Mouse (Mus musculus) hindlimb bud, embryonic 11.5 days (tissue): ENCODE results near the gene B4galt5.

Experiments
- DNase-seq: peaks from one replicate; pipeline ENCODE4 v3.0.0-alpha.2; 2012; ENCODE audit warnings: low read depth, low spot score; ENCODE audit errors: extremely low spot score

B4galt5 gene

GRCm38 (mm10) chr2:167305382-167306272, 43.4 kb downstream of the B4galt5 start:
- no peak for DNase-seq

DNA sequence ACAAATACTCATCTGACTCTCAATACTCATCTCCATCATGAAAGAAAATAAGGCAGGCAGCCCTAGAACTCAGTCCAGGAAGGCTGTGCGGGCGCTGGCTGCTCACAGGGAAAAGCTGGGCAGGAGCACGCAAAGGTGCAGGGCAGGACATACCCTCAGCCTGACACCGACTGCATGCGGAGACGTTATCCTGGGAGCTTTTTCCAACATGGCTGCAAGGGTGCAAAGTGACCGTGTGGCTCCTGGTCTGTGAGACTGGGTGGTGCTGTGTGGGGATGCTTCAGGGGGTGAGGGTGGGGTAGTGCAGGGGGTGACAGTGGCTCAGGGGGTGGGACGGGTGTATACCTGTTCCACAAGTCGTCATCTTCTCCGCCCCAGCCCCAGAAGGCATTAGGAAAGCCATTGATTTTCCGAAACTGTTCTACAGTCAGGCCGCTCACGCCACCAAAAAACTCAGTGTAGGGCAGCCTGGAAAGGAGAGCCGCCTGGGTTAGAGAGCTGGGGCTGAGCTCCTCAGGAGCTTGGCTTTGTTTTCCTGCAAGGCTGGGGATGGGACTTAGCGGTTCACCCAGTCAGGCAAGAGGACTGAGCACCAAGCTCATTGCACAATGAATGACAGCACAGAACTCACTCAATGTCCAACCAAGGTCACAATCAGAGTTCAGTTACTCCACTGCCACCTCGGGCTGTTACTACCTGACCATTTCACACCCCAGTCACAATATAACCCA, 44.2 kb downstream of the B4galt5 start:
- no peak for DNase-seq

DNA sequence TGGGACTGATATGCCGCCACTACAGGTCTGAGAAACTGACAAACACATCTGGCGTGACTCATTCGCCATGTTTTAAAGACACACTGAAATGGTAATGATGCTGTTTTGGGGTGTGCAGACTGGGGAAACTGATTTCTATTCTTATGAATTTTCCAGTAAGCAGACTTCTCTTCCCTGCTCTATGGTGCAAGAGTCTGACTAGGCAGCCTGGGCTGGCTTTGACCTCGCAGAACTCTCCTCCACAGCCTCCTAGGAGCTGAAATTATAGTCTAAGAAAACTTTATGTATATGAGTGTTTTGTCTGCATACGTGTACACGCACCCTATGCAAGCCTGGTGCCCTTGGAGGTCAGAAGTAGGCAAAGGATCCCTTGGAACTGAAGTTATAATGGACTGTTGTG, 45.2 kb downstream of the B4galt5 start:
- no peak for DNase-seq

- no peak for DNase-seq
These were observed 45.8 kb downstream of the B4galt5 start for GRCm38 (mm10) chr2:167303196-167303595.

GRCm38 (mm10) chr2:167302641-167303040, 46.3 kb downstream of the B4galt5 start:
- DNase-seq: no peak

DNA sequence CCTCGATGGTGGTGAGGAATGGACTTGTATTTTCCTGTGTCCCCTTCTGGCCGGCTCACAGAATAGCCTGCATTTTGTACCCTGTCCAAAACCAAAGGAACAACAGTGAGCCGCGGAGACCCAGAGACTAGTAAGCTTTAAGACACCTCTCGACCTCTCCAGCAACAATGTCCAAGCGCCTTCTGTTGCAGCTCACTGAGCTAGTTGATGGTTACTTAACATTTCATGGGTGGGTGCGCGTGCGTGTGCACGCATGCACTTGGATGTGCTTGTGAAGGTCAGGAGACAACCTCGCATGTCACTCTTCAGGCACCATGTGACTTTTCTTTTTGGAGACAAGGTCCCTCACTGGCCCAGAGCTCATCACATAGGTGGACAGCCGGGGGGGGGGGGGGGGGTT, 47.0 kb downstream of the B4galt5 start:
- DNase-seq: no peak

DNA sequence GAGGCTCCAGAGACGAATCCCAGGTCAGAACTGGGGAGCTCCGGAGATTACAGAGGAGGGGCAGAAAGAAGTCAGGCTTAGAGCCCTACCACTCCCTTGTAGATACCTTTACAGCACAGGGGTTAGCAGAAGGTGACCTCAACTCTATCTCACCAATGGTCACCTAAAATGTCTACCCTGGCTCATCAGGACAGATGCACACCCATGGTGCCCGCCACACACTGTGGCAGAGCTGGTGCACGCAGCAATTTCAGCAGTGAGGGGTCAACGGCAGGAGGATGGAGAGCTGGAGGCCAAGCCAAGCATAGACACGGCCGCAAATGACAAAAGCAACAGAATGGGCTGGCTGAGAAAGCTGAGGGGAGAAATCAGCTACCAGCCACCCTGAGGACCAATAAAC, 47.4 kb downstream of the B4galt5 start:
- DNase-seq: no peak

DNA sequence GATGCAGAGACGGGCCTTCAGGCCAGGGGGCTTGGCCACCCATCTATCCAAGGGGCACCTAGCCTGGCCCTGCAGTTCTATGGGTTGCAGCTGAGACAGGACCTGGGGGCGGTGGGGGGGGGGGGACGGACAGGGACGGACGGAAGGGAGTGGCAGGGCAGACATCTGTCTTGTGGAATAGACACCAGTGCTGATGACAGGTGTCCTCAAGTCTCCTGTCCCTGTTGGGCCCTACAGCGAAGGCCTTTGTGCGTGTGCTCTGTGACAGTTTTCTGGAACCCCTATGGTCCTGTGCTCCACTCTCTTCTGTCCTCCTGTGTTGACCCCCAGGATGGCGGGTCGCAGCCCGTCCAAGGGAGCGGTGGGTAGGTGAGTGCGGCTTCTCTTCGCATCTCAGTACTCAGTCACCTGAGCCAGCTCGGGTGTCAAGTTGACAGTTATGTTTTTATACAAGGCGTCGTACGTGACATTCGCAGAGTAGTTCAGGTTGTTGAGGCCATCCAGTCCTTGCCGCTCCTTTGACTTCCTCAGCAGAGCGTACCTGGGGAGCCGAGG, 48.0 kb downstream of the B4galt5 start:
- no peak for DNase-seq

DNA sequence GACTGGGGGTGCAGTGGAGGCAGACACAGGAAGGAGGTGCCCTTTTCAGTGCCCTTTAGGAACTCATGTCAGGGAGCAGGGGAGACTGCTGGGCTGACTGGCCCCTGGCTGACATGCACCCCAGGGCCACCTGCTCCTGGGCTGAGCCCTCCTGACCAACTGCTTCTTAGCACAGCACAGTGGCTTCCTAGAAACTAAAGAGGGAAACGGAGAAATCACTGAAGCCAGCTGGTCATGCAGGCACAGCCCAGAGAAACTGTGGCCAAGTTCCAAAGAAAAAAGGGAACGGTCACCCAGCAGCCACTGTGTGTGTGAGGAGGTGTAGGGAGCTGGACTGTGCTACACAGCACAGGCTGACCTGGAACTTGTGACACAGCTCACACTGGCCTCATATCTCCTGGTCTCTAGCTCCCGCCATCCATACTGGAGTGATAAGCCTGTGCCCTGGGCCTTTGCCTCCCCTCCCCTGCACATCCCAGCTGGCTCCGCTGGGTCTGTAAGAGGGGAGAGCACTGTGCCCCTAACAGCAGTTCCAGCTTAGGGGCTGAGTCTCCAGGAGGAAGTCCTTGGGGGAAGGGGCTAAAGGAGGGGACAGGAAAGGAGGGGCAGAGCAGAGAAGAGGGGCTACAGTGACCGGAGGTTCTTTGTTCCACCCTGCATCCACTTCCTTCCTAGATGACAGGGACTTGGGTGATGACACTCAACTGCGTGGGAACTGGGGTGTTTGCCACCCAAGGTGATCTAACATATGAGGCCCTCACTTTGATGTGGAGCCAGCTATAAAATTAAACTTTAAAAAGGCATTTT, 48.9 kb downstream of the B4galt5 start:
- DNase-seq: no peak

GRCm38 (mm10) chr2:167298729-167299705, 50.0 kb downstream of the B4galt5 start:
- DNase-seq: no peak

- no peak for DNase-seq
These were observed 51.0 kb downstream of the B4galt5 start for GRCm38 (mm10) chr2:167297985-167298384.

DNA sequence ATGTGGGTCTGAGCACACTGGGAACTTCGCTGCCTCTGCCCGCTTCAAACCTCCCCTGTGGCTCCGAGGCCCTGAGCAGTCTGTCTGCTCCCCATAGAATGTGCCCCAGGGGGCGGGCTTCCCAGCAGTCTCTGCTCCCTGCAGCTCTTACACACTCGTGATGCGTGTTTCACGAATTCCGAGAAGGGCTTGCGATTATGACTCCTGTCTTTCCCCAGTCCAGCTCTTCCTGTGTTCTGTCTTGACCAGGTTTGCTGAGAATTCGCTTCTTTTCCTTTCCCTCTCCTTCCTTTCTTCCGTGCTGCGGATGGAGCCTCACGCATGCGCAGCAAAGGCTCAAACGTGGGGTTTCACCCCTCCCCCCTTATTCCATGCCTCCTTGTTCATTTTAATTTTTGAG, 54.1 kb downstream of the B4galt5 start:
- DNase-seq: no peak

DNA sequence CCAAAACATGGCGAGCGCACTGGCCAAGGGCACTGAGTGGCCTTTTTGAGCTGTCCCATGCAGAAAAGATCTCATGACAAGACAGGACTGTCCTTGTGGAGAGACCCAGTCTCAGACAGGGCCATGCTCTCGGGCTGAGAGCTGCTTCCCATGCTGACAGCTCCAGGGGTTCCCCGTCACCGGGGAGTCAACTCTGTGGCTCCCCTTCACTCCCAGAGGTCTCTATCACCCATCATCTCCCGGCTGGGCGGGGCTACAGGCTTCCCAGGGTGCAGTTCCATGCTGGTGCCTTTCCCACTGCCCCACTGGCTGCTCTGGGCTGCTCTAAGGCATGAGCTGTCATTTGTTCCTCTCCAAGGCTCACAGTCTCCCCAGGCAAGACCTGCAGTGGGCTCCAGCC, 54.8 kb downstream of the B4galt5 start:
- no peak for DNase-seq

DNA sequence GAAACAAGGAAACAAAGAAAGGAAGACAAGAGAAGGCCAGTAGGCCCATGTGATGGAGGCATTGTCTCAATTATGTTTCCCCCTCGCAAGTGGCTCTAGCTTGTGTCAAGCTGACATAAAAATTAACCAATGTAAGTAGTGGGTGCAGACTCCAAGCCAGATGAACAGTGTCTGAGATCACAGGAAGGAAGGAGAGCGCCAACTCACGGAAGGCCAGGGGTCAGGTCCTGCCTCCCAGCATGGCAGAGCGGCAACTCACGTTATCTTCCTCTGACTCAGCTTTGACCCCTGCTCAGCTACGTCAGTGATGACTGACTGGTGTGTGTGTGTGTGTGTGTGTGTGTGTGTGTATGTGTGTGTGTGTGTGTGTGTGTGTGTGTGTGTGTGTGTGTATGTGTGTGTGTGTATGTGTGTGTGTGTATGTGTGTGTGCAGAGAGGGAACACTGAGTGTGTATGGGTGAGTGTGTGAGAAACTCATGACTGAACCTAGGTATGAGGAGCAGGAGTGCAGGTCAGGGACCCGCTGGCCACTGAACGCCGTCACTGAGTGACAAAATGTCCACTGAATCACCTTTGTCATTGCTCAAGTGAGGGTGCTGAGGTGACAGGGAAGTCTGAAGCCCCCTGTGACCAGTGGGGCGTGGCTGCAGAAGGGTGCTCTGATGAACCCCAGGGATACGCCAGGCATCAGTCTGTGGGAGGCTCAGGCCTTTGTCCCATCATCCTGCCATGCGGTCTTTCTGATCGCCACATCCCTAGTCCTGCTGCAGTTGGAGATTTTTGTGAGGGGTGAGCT, 55.5 kb downstream of the B4galt5 start:
- DNase-seq: no peak

DNA sequence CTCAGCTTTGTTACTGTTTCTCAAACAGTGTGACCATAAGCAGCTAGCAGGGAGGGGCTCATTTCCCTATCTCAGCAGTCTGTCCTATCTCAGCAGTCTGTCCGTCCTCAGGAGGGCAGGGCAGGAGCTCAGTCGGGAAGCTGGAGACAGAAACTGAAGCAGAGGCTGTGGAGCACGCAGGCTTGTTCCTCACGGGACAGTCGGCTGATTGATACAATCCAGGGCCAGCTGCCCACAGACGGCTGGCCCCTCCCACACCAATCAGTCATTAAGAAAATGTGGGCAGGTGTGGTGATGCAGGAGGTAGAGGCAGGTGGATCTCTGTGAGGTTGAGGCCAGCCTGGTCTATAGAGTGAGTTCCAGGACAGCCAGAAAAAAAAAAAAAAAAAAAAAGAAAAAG, 56.1 kb downstream of the B4galt5 start:
- DNase-seq: no peak

DNA sequence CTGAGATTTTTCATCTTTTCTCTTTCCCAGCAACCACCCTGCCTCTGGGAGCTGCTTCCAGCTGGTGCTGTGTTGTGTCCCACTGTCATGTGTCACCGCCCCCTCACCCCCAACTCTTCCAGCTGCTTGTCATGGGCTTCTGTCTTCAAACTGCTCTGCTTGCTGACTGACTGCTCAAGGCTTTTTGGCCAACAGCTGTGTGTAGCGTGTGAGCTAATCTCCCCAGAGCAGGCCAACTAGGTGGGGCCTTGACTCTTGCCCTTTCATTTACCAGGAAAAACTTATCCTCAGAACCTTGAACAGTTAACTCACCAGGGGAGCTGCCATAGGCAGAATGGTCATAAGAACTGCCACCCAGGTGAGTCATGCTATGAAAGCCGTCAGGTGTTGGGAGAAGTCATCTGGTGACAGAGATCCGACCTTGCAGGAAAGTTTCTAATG, 56.8 kb downstream of the B4galt5 start:
- DNase-seq: no peak

- DNase-seq: no peak
These were observed 57.3 kb downstream of the B4galt5 start for GRCm38 (mm10) chr2:167291656-167292055.

GRCm38 (mm10) chr2:167281461-167281860, 67.5 kb downstream of the B4galt5 start:
- no peak for DNase-seq

DNA sequence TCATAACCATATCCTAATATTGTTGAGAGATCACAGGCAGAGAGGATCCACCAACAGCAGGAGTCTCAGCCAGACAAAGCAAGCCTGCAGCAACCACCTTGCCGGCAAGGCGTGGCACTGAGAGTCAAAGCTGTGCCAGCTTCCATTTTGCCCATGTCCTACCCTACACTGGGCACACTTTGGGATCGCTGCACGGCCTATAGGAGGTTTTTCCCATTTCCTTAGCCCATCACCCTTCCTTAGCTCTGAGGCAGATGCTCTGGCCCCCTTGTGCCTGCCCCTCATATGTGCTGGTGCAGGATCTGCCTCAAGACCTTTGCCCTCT, 68.0 kb downstream of the B4galt5 start:
- DNase-seq: no peak
